ENCODE assay signal across 14 mouse cellular contexts in the genomic region with DNA sequence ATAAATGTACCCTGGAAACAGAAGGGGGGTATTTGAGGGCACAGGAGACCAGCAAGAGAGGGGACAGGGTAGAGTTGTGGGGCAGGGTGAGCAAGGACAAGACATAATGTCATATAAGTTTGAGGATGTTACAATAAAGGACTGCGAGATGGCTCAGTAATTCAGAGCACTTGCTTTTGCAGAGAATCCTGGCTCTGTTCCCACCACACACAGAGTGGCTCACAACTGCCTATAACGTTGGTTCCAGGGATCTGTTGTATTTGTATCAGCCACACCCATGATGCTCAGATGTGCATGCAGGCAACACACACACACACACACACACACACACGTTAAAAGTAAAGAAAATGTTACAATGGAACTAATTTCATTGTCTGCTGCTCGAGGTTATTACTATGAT.
"Had no signal": no experiment of that assay in that cellular context is flagged by ENCODE, and none has a peak within 500 bp of the region (broad histone marks: within the 10 kb centered on the region; RNA-seq: fewer than 3 reads in every experiment).

No protein-coding gene starts in this region.

- H3K4me3 ChIP-seq: megakaryocyte, embryonic 14.5 days; midbrain, embryonic 13.5 days; midbrain, embryonic 15.5 days; neural tube, embryonic 12.5 days; stomach, embryonic 15.5 days had no signal

- H3K27me3 ChIP-seq: megakaryocyte, embryonic 14.5 days; midbrain, embryonic 13.5 days; midbrain, embryonic 15.5 days; stomach, embryonic 15.5 days had no signal

- H3K27ac ChIP-seq: macrophage; midbrain, embryonic 13.5 days; midbrain, embryonic 15.5 days; neural tube, embryonic 12.5 days; stomach, embryonic 15.5 days; stomach, postnatal 0 days had no signal

- H3K4me1 ChIP-seq: megakaryocyte, embryonic 14.5 days; midbrain, embryonic 15.5 days; stomach, embryonic 15.5 days had no signal

- DNase-seq: lung, adult 18-20 months; lung, embryonic 14.5 days; lung, postnatal 10 days; right cerebral cortex, postnatal 14 days; thymus, adult 2 months; thymus, postnatal 25 days; thymus, postnatal 4 days had no signal
